Mouse (Mus musculus): ENCODE measurements around the gene Arhgap29.

Gene Arhgap29

GRCm38 (mm10) chr3:121952041-121952591 is at the start of gene Arhgap29:
Gene Arhgap29, plus strand, starts transcription at chr3:121952541.
- DNase-seq, result no peak

DNA sequence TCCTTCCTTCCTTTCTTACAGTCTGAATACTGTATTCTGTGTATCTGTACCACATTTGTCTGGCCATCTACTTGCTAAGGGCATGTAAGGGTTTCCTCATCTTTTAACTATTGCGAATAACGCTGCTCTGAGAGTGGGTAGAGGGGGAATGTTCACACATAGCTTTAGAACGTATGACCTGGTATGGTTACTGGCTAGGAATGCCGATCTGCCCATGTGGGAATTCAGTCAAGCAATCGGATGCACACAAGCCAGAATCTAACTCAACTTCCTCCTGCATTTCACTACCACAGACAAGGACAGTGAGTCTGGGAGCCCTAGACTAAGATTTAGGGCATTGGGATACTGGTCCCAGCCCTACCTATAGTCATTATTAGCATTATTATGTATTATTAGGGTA is 49.6 kb upstream of the Arhgap29 start:
- no peak for DNase-seq

DNA sequence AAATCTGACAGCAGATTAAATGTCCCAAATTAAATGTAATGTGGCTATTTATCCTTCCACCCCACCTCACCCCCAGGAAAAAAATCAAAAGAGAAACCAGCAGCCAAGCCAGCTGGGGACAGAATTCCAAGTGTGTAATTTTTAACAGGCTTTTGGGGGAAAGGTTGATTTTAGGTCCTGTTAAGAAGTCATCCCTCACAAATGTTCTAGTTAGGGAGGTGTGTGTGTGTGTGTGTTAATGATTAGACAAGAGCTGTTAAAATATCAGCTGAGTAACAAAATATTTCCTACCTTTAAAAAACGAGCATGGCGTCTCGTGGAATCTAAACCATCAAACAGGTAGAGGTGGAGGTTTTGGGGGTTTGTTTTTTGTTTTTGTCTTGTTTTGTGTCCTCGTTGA is 49.1 kb upstream of the Arhgap29 start:
- DNase-seq, result no peak

DNA sequence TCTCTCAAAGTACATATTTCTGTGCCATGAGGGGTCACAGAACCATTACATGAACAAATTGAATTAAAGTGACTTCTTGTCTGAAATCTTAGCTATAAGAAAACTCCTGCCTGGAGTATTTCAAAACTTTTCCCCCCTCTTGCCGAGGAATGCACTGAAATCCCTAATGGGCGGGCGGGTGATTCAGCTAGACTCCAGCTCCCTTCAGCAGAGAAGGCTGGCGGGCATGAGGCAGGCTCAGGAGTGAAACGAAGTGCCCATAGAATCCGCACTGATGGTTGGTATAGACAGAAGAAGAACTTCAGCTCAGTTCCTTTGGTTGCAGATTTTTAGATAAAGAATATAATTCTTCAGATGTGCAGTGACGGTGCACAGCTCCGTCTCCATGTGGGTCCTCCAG is 48.6 kb upstream of the Arhgap29 start:
- no peak for DNase-seq

- DNase-seq, result no peak
Measured at GRCm38 (mm10) chr3:121904476-121904875, 47.9 kb upstream of the Arhgap29 start.

DNA sequence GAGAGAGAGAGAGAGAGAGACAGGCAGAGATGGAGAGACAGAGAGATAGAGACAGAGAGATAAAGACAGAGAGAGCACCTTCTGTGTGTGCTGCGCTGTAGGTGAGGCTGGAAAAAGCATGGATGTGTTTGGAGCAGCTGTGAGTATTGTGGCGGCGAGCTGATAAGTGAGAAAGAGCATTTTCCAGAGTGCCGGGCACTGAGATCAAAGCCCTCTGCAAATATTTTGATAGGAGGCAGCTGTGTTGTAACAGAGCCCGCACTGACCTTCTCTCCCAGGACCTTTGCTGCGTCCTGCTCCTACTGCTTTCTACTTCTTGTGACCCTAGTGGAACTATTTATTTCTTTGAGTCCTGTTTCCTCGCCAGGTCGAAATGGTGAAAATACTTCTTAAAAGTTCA is 45.7 kb upstream of the Arhgap29 start:
- peak in 1 of 2 experiments; percentile 39 for DNase-seq

GRCm38 (mm10) chr3:121909155-121909554 is 43.2 kb upstream of the Arhgap29 start:
- DNase-seq, result no peak

DNA sequence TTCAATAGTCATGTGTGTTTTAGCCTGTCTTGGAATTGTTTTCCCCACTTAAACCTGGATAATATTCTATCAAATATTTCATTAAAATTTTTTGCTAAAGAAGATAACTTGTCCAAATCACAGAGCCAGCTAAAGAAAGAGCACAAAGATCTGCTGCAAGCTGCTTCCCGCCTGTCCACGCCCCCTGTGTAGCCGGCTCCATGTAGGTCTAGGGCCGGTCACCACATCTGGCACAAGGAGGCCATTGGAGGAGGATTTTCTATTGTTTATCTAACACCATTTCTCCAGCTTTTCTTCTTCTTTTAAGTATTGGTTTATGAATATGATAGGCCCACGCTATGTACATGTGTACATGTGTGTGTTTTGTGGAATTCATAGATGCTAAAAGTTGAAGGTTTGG is 38.9 kb upstream of the Arhgap29 start:
- DNase-seq, result no peak

DNA sequence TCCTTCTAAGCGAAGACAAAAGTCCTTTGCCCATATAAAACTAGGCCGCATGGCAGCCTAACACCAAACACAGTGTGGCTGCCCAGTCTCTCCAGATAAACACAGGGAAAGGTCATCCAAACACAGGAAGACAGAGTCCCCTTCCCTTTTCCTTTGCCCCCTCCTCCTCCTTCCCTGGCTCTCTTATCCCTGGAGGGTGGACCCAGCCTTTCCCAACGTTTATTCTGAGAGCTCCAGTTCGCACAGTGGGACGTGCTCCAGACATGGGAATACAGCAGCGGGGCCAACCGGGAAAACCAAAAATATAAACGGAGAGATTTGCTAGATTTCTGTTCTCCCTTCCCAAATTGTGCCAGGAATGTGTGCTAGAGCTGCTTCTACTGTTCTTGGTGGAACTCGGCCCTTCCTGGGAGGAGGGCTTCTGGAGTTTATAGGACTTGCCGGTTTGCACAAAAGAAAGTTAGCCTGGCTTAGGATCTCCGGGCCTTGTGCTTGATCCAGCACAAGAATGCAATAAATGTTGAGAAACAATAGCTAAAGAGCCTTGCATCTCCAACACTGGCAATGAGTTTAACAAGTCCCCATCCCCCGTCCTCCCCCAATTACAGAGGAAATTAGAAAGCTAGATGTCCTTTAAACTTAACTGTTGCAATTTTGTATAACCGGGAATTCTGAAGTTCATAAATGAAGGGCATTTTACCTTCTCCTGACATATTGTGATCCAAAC is 37.7 kb upstream of the Arhgap29 start:
- DNase-seq, result peak; percentile 77 to 87

GRCm38 (mm10) chr3:121915191-121915590 is 37.1 kb upstream of the Arhgap29 start:
- peak; percentile 69 to 78 for DNase-seq

DNA sequence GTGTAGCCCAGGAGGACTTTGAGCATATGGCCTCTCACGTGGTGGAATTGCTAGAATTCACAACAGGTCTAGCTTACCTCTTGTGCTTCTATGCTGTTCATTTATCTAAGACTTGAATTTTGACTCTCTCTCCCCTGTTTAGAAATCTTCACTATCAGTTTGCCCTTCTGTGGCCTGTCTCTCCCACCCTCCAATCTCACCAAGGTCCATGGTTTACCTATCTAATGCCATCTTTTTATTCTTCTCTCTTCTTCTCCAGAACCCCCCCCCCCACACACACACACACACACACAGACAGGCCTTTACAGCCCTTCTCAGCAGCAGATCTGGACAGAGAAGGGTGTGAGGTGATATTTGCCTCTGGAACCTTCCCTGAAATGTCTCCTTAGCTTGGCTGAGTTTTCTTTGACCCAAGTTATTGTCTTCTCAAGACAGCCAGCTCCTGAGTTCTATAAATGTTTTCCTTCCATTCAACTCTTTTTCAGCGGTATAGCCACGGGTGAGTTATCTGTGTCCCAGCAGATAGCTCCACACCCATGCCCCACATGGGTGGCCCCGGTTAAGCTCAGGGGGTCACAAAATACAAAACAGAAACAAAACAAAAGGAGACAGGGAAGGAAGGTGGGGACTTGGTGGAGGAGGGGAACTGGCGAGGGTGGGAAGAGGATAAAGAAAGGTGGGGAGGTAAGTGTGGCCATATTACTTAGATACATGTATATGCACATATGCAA is 35.4 kb upstream of the Arhgap29 start:
- no peak for DNase-seq

DNA sequence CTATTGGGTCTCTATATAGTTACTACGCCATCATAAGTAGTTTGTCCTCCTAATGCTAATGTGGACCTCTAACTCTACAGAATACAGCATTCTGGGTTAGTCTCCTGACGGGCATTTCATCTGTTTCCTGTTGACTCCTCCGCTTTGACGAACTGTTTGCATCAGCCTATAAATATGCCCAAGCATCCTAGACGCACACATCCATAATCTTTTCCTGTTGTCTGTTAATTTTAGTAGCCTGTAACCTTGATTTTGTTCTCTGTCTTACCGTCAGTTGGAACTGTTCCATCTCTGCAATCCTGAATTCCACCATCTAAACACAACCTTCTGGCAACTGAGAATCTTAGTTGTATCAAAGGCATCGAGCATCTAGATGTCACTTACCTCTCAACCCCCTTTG is 34.7 kb upstream of the Arhgap29 start:
- DNase-seq, result no peak

DNA sequence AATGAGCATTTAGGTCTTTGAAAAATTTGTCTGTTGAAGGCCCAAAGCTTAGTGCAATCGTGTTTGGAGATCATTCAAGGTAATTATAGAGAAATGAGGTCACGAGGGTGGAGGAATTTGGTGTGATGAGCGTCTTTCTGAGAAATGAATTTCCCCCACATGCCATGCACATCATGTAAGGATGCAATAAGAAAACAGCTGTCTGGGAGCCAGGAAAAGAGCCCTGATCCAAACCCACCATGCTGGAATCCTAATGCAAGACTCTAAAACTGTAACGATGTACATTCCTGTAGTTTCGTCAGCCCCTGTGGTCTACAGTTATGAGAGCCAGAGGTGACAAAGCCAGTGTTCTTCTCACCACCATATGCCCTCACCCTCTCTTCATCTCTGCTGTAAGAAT is 32.4 kb upstream of the Arhgap29 start:
- DNase-seq, result no peak

DNA sequence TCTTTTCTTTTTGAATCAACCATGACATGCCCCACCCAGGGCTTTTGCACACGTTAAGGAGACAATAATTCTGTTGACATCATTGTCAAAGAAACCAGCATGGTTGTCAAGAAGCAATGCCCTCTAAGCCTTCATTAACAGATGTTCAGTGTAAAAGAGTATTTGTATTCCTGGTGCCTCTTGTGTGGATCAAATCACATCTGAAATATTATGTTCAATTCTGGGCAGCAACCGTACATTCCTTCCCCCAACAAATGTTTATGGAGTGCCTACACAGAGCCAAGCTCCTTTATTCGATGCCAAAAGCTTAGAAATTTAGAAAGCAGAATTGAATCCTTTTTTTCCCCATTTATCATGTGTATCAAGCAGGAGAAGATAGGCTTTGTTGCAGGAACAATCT is 31.6 kb upstream of the Arhgap29 start:
- DNase-seq, result no peak

GRCm38 (mm10) chr3:121924768-121925486 is 27.4 kb upstream of the Arhgap29 start:
- no peak for DNase-seq

- no peak for DNase-seq
Measured at GRCm38 (mm10) chr3:121927601-121928000, 24.7 kb upstream of the Arhgap29 start.

DNA sequence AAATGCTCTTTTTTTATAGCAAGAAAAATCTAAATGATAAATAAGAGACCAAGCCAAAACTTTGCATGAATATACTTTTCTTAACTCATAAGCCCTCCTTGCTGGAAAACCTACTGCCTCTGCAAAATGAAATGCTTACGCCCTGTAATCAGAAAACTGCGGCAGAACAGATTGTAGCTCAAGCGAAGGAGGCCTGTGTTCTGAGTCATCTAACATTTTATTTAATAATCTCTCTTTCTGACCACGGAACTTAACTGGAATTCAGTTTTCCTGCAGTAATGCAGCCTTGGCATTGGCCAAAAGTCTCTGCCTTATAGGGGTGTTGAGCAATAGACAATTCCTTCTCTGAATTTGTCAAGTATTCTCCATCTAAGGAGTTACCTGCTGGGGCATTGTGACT is 19.5 kb upstream of the Arhgap29 start:
- no peak for DNase-seq

- DNase-seq, result no peak
Measured at GRCm38 (mm10) chr3:121936241-121936640, 16.1 kb upstream of the Arhgap29 start.

DNA sequence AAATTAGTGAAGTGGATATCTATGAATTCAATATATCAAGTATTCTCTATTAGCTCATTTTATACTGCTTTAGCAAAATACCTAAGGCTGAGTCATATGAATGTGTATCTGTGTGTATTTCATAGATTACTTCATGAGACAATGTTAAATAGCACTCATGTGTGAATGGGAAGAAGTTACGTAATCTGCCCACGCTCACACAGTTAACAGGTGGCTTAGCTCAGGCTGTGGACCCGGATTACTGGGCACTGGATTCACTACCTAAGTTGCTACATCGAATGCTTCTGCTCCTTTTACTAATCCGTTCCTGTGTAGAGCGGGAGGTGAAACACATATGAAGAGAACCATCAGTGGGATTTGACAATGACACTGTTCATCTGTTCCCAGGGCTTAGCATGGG is 15.3 kb upstream of the Arhgap29 start:
- peak in 1 of 2 experiments; percentile 41 for DNase-seq

- DNase-seq, result no peak
Measured at GRCm38 (mm10) chr3:121939658-121940057, 12.7 kb upstream of the Arhgap29 start.

- DNase-seq, result no peak
Measured at GRCm38 (mm10) chr3:121940094-121940889, 12.0 kb upstream of the Arhgap29 start.

- no peak for DNase-seq
Measured at GRCm38 (mm10) chr3:121941204-121941745, 11.1 kb upstream of the Arhgap29 start.

All from lung, adult 18-20 months (tissue).